Comparison of ENCODE assay signal across 20 mouse cellular contexts in the genomic region with DNA sequence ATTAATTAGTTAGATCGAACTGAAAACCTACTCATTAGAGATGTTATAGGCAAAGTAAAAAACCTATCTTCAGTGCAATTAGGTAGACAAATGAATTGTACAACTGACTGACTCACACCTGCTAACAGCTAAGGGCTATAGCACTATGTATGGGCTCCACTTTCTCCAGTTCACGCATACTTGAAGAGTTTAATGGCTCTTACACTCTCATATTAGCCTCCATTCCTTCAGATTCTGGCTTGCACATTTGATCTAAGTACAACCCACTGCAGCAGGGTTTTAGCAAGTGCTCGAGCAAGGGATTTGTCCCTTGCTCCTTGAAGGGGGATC.
DNase-seq lines count a peak whose midpoint lies in the region; ATAC-seq lines count a peak whose summit lies in the region.
"Had no signal": no experiment of that assay in that cellular context is flagged by ENCODE, and none has a peak within 500 bp of the region (broad histone marks: within the 10 kb centered on the region; RNA-seq: fewer than 3 reads in every experiment).

No protein-coding gene starts in this region.

- no peak overlapping the region for H3K4me3 ChIP-seq in hindbrain, embryonic 13.5 days
- no peak overlapping the region for H3K4me3 ChIP-seq in hindbrain, embryonic 12.5 days
- no peak overlapping the region for H3K4me3 ChIP-seq in forebrain, embryonic 13.5 days
- no peak overlapping the region for H3K4me3 ChIP-seq in forebrain, embryonic 16.5 days (replicated peaks; ENCODE audit: low read length)
- H3K4me3 ChIP-seq: embryonic facial prominence, embryonic 12.5 days; heart, embryonic 10.5 days; hindbrain, embryonic 15.5 days had no signal

- DNase-seq in retina, postnatal 1 day, result peak; percentile 15
- no peak for DNase-seq in retina, embryonic 14.5 days (ENCODE audit: low spot score)
- DNase-seq in adrenal gland, postnatal 4 days (ENCODE audit: low spot score in 2 of 2), result no peak
- DNase-seq in adrenal gland, postnatal 36 days, result no peak
- DNase-seq: adrenal gland, adult 8-10 months; cerebellum, adult 18-20 months; cerebellum, postnatal 10 days; gastrocnemius, postnatal 10 days; heart, adult 18-20 months; heart, postnatal 10 days had no signal

- no peak overlapping the region for H3K27ac ChIP-seq in hindbrain, embryonic 13.5 days
- no peak overlapping the region for H3K27ac ChIP-seq in hindbrain, embryonic 12.5 days
- no peak overlapping the region for H3K27ac ChIP-seq in forebrain, embryonic 13.5 days
- H3K27ac ChIP-seq in forebrain, embryonic 16.5 days (ENCODE audit: low read length), result no peak overlapping the region
- H3K27ac ChIP-seq: embryonic facial prominence, embryonic 12.5 days; heart, embryonic 10.5 days; hindbrain, embryonic 15.5 days had no signal

- H3K4me2 ChIP-seq in hindbrain, embryonic 13.5 days, result no peak overlapping the region
- no peak overlapping the region for H3K4me2 ChIP-seq in hindbrain, embryonic 12.5 days (replicated peaks)
- H3K4me2 ChIP-seq in forebrain, embryonic 13.5 days, result peak overlapping the region; percentile 45
- H3K4me2 ChIP-seq in forebrain, embryonic 16.5 days (ENCODE audit: low read length), result no peak overlapping the region
- H3K4me2 ChIP-seq: embryonic facial prominence, embryonic 12.5 days had no signal

- H3K9me3 ChIP-seq in hindbrain, embryonic 13.5 days, result no peaks in the 10 kb centered on the region
- no peaks in the 10 kb centered on the region for H3K9me3 ChIP-seq in hindbrain, embryonic 12.5 days (replicated peaks)
- no peaks in the 10 kb centered on the region for H3K9me3 ChIP-seq in forebrain, embryonic 13.5 days (replicated peaks)
- no peaks in the 10 kb centered on the region for H3K9me3 ChIP-seq in forebrain, embryonic 16.5 days (ENCODE audit: control insufficient read depth, low read length)
- H3K9me3 ChIP-seq: embryonic facial prominence, embryonic 12.5 days; heart, embryonic 10.5 days; hindbrain, embryonic 15.5 days had no signal

- no peaks in the 10 kb centered on the region for H3K36me3 ChIP-seq in hindbrain, embryonic 13.5 days
- H3K36me3 ChIP-seq in hindbrain, embryonic 12.5 days, result no peaks in the 10 kb centered on the region
- no peaks in the 10 kb centered on the region for H3K36me3 ChIP-seq in forebrain, embryonic 13.5 days (ENCODE audit: poor library complexity, severe bottlenecking)
- H3K36me3 ChIP-seq in forebrain, embryonic 16.5 days (ENCODE audit: control insufficient read depth, insufficient read depth), result no peaks in the 10 kb centered on the region
- H3K36me3 ChIP-seq: embryonic facial prominence, embryonic 12.5 days; G1E; heart, embryonic 10.5 days; hindbrain, embryonic 15.5 days had no signal

- H3K4me1 ChIP-seq in hindbrain, embryonic 13.5 days (replicated peaks), result peaks cover 10% of the 10 kb centered on the region
- peaks cover 5% of the 10 kb centered on the region; the same call in 1 of the 2 replicates for H3K4me1 ChIP-seq in hindbrain, embryonic 12.5 days
- peaks cover 30% of the 10 kb centered on the region for H3K4me1 ChIP-seq in forebrain, embryonic 13.5 days
- H3K4me1 ChIP-seq in forebrain, embryonic 16.5 days (replicated peaks; ENCODE audit: control insufficient read depth, insufficient read depth, low read length), result peaks cover 11% of the 10 kb centered on the region
- H3K4me1 ChIP-seq: heart, embryonic 10.5 days had no signal

- ATAC-seq in hindbrain, embryonic 13.5 days (ENCODE audit: low FRiP score), result 0 out of 2 replicates have a peak, but pooled peaks have one; percentile 28
- no peak for ATAC-seq in hindbrain, embryonic 12.5 days (ENCODE audit: low FRiP score)
- ATAC-seq in forebrain, embryonic 13.5 days, result peak; percentile 61
- peak; percentile 47; the same call in 1 of the 2 replicates for ATAC-seq in forebrain, embryonic 16.5 days
- ATAC-seq: CD4-positive, CD25-positive, alpha-beta regulatory T cell, adult 4 months; intestine, postnatal 0 days had no signal

- no peak overlapping the region for H3K9ac ChIP-seq in hindbrain, embryonic 13.5 days
- H3K9ac ChIP-seq in hindbrain, embryonic 12.5 days, result no peak overlapping the region
- no peak overlapping the region for H3K9ac ChIP-seq in forebrain, embryonic 13.5 days
- no peak overlapping the region for H3K9ac ChIP-seq in forebrain, embryonic 16.5 days (replicated peaks; ENCODE audit: low read depth, low read length)
- H3K9ac ChIP-seq: embryonic facial prominence, embryonic 12.5 days; hindbrain, embryonic 15.5 days had no signal

- 63% methylated on average over 3 of the region's 3 CpGs for WGBS in hindbrain, embryonic 13.5 days
- 75% methylated on average over 3 of the region's 3 CpGs for WGBS in hindbrain, embryonic 12.5 days
- WGBS in forebrain, embryonic 13.5 days, result 13% methylated on average over 3 of the region's 3 CpGs
- 14% methylated on average over 3 of the region's 3 CpGs for WGBS in forebrain, embryonic 16.5 days

- 0 out of 2 replicates have a peak, but pooled peaks cover 4% of the 10 kb centered on the region for H3K27me3 ChIP-seq in hindbrain, embryonic 13.5 days
- H3K27me3 ChIP-seq in hindbrain, embryonic 12.5 days, result no peaks in the 10 kb centered on the region
- H3K27me3 ChIP-seq in forebrain, embryonic 13.5 days, result peaks cover 17% of the 10 kb centered on the region
- H3K27me3 ChIP-seq in forebrain, embryonic 16.5 days (replicated peaks; ENCODE audit: control insufficient read depth, insufficient read depth, low read length), result peaks cover 2% of the 10 kb centered on the region; the same call in 1 of the 2 replicates
- H3K27me3 ChIP-seq: hindbrain, embryonic 15.5 days had no signal
